Mouse (Mus musculus): ENCODE measurements around the gene Ttc38. TPM values are rescaled to one million over a fixed set of nuclear protein-coding genes. Genes with fewer than 3 reads are reported as not detected.

Ttc38 gene
- polyA plus RNA-seq (2012; fragmentation: generic; extraction: Trizol), result 0.12 TPM

- Histone ChIP-seq H3K27me3 (ENCODE audit: control insufficient read depth, insufficient read depth, insufficient read length) (peaks cover 73% of the 10 kb centered on the region), H3K4me3 (no peak within 1 kb of the TSS), H3ac (ENCODE audit: control insufficient read depth, insufficient read length) (no peak within 1 kb of the TSS), H3K36me3 (ENCODE audit: control insufficient read depth, insufficient read depth) (no peaks in the 10 kb centered on the region), H3K4me2 (ENCODE audit: low read depth) (no peak within 1 kb of the TSS), H3K79me2 (ENCODE audit: control insufficient read depth, insufficient read depth) (no peaks in the 10 kb centered on the region)
- no peak for TF ChIP-seq TCF3 (IDR thresholded peaks at IDR 0.05; ENCODE audit: insufficient read length, low read depth)
Observed at GRCm38 (mm10) chr15:85831954-85832590, at the start of gene Ttc38. TSS of gene Ttc38 (plus strand) at chr15:85832306.

GRCm38 (mm10) chr15:85783146-85783545, 49.0 kb upstream of the Ttc38 start:
- Histone ChIP-seq H3ac (ENCODE audit: control insufficient read depth, insufficient read length) (no peak overlapping the region), H3K4me3 (no peak overlapping the region), H3K79me2 (ENCODE audit: control insufficient read depth, insufficient read depth) (no peaks in the 10 kb centered on the region), H3K27me3 (ENCODE audit: control insufficient read depth, insufficient read depth, insufficient read length) (peaks cover 25% of the 10 kb centered on the region), H3K4me2 (ENCODE audit: low read depth) (no peak overlapping the region), H3K36me3 (ENCODE audit: control insufficient read depth, insufficient read depth) (no peaks in the 10 kb centered on the region)
- TF ChIP-seq USF1 (IDR thresholded peaks at IDR 0.05; ENCODE audit: low read depth) (no peak), REST (IDR thresholded peaks at IDR 0.05; ENCODE audit: insufficient read depth, insufficient read length) (no peak), TCF3 (IDR thresholded peaks at IDR 0.05; ENCODE audit: insufficient read length, low read depth) (no peak), SRF (IDR thresholded peaks at IDR 0.05; ENCODE audit: control insufficient read depth, insufficient read length, low read depth) (no peak), MYOG (IDR thresholded peaks at IDR 0.05; ENCODE audit: control insufficient read depth in 1 of 3, insufficient read depth in 1 of 3, insufficient read length in 2 of 3, low read depth in 2 of 3) (no peak), MYOD1 (IDR thresholded peaks at IDR 0.05; ENCODE audit: control insufficient read depth in 1 of 3, insufficient read length in 2 of 3, low read depth in 2 of 3) (no peak), E2F4 (IDR thresholded peaks at IDR 0.05; ENCODE audit: insufficient read depth) (no peak)

GRCm38 (mm10) chr15:85784341-85784740, 47.8 kb upstream of the Ttc38 start:
- no peak overlapping the region for H3K4me3 ChIP-seq
- TF ChIP-seq MYOG (IDR thresholded peaks at IDR 0.05; ENCODE audit: control insufficient read depth in 1 of 3, insufficient read depth in 1 of 3, insufficient read length in 2 of 3, low read depth in 2 of 3) (no peak), REST (IDR thresholded peaks at IDR 0.05; ENCODE audit: insufficient read depth, insufficient read length) (no peak), POLR2A (IDR thresholded peaks at IDR 0.05; ENCODE audit: insufficient read length, low read depth) (no peak), MAX (IDR thresholded peaks at IDR 0.05; ENCODE audit: low read depth) (no peak), POLR2AphosphoS2 (IDR thresholded peaks at IDR 0.05; ENCODE audit: insufficient read length, low read depth) (no peak), MYOD1 (IDR thresholded peaks at IDR 0.05; ENCODE audit: control insufficient read depth in 1 of 3, insufficient read length in 2 of 3, low read depth in 2 of 3) (no peak), TCF3 (IDR thresholded peaks at IDR 0.05; ENCODE audit: insufficient read length, low read depth) (no peak), E2F4 (IDR thresholded peaks at IDR 0.05; ENCODE audit: insufficient read depth) (no peak), TCF12 (IDR thresholded peaks at IDR 0.05; ENCODE audit: insufficient read depth, poor library complexity, severe bottlenecking) (no peak), USF1 (IDR thresholded peaks at IDR 0.05; ENCODE audit: low read depth) (no peak), SRF (IDR thresholded peaks at IDR 0.05; ENCODE audit: control insufficient read depth, insufficient read length, low read depth) (no peak), CEBPB (IDR thresholded peaks at IDR 0.05; ENCODE audit: insufficient read depth, poor library complexity, severe bottlenecking) (no peak)
- H3K79me2 ChIP-seq (ENCODE audit: control insufficient read depth, insufficient read depth), result no peaks in the 10 kb centered on the region
- H3K36me3 ChIP-seq (ENCODE audit: control insufficient read depth, insufficient read depth), result no peaks in the 10 kb centered on the region
- H3K4me2 ChIP-seq (ENCODE audit: low read depth), result no peak overlapping the region
- H3K27me3 ChIP-seq (ENCODE audit: control insufficient read depth, insufficient read depth, insufficient read length), result peaks cover 34% of the 10 kb centered on the region
- H3ac ChIP-seq (ENCODE audit: control insufficient read depth, insufficient read length), result no peak overlapping the region

GRCm38 (mm10) chr15:85786711-85787110, 45.4 kb upstream of the Ttc38 start:
- TF ChIP-seq POLR2AphosphoS2 (IDR thresholded peaks at IDR 0.05; ENCODE audit: insufficient read length, low read depth) (no peak), POLR2A (IDR thresholded peaks at IDR 0.05; ENCODE audit: insufficient read length, low read depth) (no peak)
- no peak overlapping the region for H3K4me3 ChIP-seq

GRCm38 (mm10) chr15:85787482-85787881, 44.6 kb upstream of the Ttc38 start:
- H3K4me2 ChIP-seq (ENCODE audit: low read depth), result no peak overlapping the region
- H3K79me2 ChIP-seq (ENCODE audit: control insufficient read depth, insufficient read depth), result no peaks in the 10 kb centered on the region
- H3K4me3 ChIP-seq, result no peak overlapping the region
- no peak overlapping the region for H3ac ChIP-seq (ENCODE audit: control insufficient read depth, insufficient read length)
- TF ChIP-seq MAX (IDR thresholded peaks at IDR 0.05; ENCODE audit: low read depth), result no peak
- TF ChIP-seq POLR2AphosphoS2 (IDR thresholded peaks at IDR 0.05; ENCODE audit: insufficient read length, low read depth), result no peak
- no peak for TF ChIP-seq CEBPB (IDR thresholded peaks at IDR 0.05; ENCODE audit: insufficient read depth, poor library complexity, severe bottlenecking)
- no peak for TF ChIP-seq POLR2A (IDR thresholded peaks at IDR 0.05; ENCODE audit: insufficient read length, low read depth)
- peaks cover 52% of the 10 kb centered on the region for H3K27me3 ChIP-seq (ENCODE audit: control insufficient read depth, insufficient read depth, insufficient read length)
- H3K36me3 ChIP-seq (ENCODE audit: control insufficient read depth, insufficient read depth), result no peaks in the 10 kb centered on the region

More at GRCm38 (mm10) chr15:85786711-85787110, 45.4 kb upstream of the Ttc38 start:
- no peak overlapping the region for H3K4me2 ChIP-seq (ENCODE audit: low read depth)
- peaks cover 51% of the 10 kb centered on the region for H3K27me3 ChIP-seq (ENCODE audit: control insufficient read depth, insufficient read depth, insufficient read length)
- H3ac ChIP-seq (ENCODE audit: control insufficient read depth, insufficient read length), result no peak overlapping the region
- no peaks in the 10 kb centered on the region for H3K36me3 ChIP-seq (ENCODE audit: control insufficient read depth, insufficient read depth)
- H3K79me2 ChIP-seq (ENCODE audit: control insufficient read depth, insufficient read depth), result no peaks in the 10 kb centered on the region

- peaks cover 55% of the 10 kb centered on the region for H3K27me3 ChIP-seq (ENCODE audit: control insufficient read depth, insufficient read depth, insufficient read length)
- no peaks in the 10 kb centered on the region for H3K36me3 ChIP-seq (ENCODE audit: control insufficient read depth, insufficient read depth)
- H3K79me2 ChIP-seq (ENCODE audit: control insufficient read depth, insufficient read depth), result no peaks in the 10 kb centered on the region
- H3K4me2 ChIP-seq (ENCODE audit: low read depth), result no peak overlapping the region
- TF ChIP-seq USF1 (IDR thresholded peaks at IDR 0.05; ENCODE audit: low read depth) (no peak), E2F4 (IDR thresholded peaks at IDR 0.05; ENCODE audit: insufficient read depth) (no peak), POLR2A (IDR thresholded peaks at IDR 0.05; ENCODE audit: insufficient read length, low read depth) (no peak), MYOG (IDR thresholded peaks at IDR 0.05; ENCODE audit: control insufficient read depth in 1 of 3, insufficient read depth in 1 of 3, insufficient read length in 2 of 3, low read depth in 2 of 3) (no peak), SRF (IDR thresholded peaks at IDR 0.05; ENCODE audit: control insufficient read depth, insufficient read length, low read depth) (no peak), MYOD1 (IDR thresholded peaks at IDR 0.05; ENCODE audit: control insufficient read depth in 1 of 3, insufficient read length in 2 of 3, low read depth in 2 of 3) (no peak), TCF12 (IDR thresholded peaks at IDR 0.05; ENCODE audit: insufficient read depth, poor library complexity, severe bottlenecking) (no peak), MAX (IDR thresholded peaks at IDR 0.05; ENCODE audit: low read depth) (no peak), TCF3 (IDR thresholded peaks at IDR 0.05; ENCODE audit: insufficient read length, low read depth) (no peak), POLR2AphosphoS2 (IDR thresholded peaks at IDR 0.05; ENCODE audit: insufficient read length, low read depth) (no peak), CEBPB (IDR thresholded peaks at IDR 0.05; ENCODE audit: insufficient read depth, poor library complexity, severe bottlenecking) (no peak), REST (IDR thresholded peaks at IDR 0.05; ENCODE audit: insufficient read depth, insufficient read length) (no peak)
- no peak overlapping the region for H3K4me3 ChIP-seq
- H3ac ChIP-seq (ENCODE audit: control insufficient read depth, insufficient read length), result no peak overlapping the region
Observed at GRCm38 (mm10) chr15:85788051-85788450, 44.1 kb upstream of the Ttc38 start.

Measured in myocyte (in vitro differentiated cells).